Mouse (Mus musculus) naive thymus-derived CD4-positive, alpha-beta T cell, adult 2 months (primary cell): ENCODE data around the gene 4930544D05Rik.

ENCODE experiments used
- DNase-seq: peaks from one replicate; pipeline ENCODE4 v3.0.0-alpha.2; 2011; ENCODE audit warnings: low read depth

The 4930544D05Rik gene

GRCm38 (mm10) chr11:70598451-70598953 lies 17.1 kb upstream of the 4930544D05Rik start:
- DNase-seq = no peak

GRCm38 (mm10) chr11:70605024-70605566 lies 10.6 kb upstream of the 4930544D05Rik start:
- DNase-seq = peak; percentile 90

GRCm38 (mm10) chr11:70606717-70607116 lies 8.9 kb upstream of the 4930544D05Rik start:
- DNase-seq = no peak

GRCm38 (mm10) chr11:70607611-70608010 lies 8.0 kb upstream of the 4930544D05Rik start:
- DNase-seq = no peak

- DNase-seq = peak; percentile 51
Measured at GRCm38 (mm10) chr11:70608381-70609066, 7.1 kb upstream of the 4930544D05Rik start.

DNA sequence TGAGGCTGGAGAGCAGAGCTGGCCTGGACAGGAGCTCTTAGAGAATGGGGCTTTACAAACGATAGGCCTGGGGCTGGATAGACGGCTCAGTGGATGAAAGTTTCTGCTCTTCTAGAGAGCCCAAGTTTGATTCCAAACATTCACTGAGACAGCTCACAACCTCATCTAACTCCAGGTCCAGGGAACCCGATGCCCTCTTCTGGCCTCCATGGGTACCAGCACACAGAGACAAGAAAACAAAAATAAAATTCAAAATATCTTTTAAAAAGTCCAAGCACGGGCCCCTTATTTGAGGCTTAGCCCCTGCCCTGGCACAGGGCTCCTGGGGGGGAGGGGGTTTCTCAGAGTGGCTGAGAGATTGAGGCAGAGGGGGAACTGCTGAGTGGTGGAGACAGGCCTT lies 4.9 kb upstream of the 4930544D05Rik start:
- no peak for DNase-seq

DNA sequence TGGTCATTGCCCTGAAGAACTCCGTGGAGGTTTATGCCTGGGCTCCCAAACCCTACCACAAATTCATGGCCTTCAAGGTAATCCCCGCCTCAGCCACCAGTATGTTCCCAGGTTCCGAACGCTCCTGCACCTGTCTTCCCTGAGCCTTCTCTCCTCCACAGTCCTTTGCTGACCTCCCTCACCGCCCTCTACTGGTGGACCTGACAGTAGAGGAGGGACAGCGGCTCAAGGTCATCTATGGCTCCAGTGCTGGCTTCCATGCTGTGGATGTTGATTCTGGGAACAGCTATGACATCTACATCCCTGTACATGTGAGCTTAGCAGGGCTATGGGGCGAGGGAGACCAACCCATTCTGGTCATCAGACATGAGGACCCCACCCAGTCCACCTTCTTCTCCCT lies 3.1 kb upstream of the 4930544D05Rik start:
- DNase-seq = no peak

DNA sequence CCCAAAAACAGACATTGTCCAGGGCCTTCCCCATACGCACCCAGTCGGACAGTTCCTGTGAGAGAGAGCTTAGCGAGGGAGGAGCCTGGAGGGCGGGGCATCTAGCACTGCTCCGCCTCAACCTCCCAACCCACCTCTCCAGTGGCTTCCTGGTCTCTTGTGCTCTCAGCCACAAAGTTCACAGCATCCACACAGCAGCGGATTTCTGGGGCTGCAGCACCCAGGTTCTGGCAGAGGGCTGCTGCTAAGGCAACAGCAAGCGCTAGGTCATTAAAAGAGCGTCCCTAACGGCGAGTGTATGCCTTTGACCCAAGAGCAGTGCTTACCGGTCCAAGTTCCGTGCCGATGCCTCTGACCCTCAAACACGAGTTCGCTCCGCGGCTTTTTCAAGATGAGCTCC lies 574 bp upstream of the 4930544D05Rik start:
- peak; percentile 89 for DNase-seq

DNA sequence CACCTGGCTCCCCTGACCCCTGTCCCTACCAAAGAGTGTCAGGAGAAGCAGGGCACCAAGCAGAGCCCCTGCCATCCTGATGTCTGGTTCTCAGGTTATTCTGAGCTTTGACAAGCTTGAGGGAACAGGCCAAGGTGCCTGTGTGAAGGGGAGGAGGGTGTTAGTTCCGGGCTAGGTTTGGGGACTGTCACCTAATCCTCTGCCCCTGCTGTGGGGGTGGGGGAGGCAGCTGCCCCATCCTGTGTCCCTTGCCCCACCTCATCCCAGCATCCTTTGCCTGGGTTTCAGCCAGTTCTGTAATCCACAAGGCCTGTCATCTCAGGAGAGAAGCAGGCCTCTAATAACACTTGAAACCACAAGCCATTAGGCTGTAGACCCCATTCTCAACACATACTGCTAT lies 3.5 kb downstream of the 4930544D05Rik start, which contains the start of gene Chrne:
Gene Chrne (minus strand): TSS at position 116 of the 400 bp plus-strand sequence.
- no peak for DNase-seq

DNA sequence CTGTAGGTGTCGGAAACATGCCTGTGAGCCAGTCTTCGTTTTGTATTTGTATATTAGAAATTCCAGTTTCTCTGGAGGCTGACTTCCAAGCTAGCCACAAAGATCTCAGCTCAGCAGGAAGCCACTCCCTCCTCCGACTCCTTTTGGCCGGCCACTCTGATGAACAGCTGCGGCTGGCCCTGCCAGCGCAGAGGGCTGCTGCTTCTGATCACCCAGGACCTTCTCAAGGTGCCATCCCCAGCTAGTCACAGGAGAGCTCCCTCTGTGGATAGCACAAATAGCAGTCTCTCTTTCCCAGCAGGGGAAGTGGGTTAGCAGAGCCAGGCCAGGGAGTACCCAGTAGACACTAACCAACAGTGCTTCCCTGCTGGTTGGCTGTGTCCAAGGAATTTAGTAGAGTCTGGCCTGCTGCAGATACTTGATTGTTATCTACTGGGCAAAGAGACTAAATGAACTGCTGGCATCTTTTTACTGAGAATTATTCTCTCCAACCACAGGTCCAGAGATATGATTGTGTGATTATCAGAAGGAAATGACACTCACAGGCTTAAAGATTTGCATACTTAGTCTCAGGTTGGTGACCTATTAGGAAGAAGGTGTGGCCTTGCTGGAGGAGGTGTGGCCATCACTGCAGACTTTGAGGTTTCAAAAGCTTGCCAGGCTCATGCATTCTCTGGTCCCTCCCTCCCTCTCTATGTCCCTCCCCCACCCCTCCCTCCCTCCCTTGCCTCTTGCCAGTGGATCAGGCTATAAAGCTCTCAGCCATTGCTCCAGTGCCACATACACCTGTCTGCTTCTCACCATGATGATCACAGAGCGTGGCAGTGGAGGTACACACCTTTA lies 6.5 kb downstream of the 4930544D05Rik start:
- DNase-seq = no peak

- DNase-seq = no peak
Measured at GRCm38 (mm10) chr11:70623053-70623742, 7.5 kb downstream of the 4930544D05Rik start.

DNA sequence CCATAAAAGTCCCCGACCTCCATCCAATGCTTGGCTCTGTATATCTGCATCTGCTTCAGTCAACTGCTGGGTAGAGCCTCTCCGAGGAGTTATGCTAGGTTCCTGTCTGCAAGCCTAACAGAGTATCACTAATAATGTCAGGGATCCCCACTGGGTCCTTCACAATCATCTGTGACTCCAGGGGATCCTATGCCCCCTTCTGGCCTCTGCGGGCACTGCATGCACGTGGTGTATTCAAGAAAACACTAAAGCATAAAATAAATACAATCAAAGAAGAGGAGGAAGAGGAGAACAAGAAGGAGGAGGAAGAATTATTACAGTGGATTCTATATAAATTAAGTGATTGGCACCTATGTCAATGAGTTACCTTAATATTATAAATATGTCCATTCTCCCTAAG lies 9.8 kb downstream of the 4930544D05Rik start:
- peak; percentile 75 for DNase-seq

DNA sequence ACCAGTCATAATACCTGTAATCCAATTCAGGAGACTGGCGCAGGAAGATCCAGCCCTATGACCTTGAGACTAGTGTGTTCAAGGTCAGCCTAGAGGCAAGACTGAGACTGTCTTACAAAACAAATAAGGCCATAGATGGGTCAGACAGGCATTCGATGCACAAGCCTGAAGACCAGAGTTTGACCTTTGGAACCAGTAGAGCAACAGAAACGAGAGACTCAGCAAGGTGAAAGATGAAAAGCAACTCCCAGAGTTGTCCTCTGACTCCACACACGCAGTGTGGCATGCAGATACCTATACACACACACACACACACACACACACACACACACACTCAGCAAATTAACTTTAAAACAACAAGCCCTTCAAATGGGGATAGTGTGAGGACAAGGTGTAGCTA lies 11.2 kb downstream of the 4930544D05Rik start:
- DNase-seq = no peak

- no peak for DNase-seq
Measured at GRCm38 (mm10) chr11:70628431-70628830, 12.8 kb downstream of the 4930544D05Rik start.

- peak; percentile 74 for DNase-seq
Measured at GRCm38 (mm10) chr11:70629557-70629956, 13.9 kb downstream of the 4930544D05Rik start.

GRCm38 (mm10) chr11:70630129-70630528 lies 14.5 kb downstream of the 4930544D05Rik start:
- DNase-seq = no peak

DNA sequence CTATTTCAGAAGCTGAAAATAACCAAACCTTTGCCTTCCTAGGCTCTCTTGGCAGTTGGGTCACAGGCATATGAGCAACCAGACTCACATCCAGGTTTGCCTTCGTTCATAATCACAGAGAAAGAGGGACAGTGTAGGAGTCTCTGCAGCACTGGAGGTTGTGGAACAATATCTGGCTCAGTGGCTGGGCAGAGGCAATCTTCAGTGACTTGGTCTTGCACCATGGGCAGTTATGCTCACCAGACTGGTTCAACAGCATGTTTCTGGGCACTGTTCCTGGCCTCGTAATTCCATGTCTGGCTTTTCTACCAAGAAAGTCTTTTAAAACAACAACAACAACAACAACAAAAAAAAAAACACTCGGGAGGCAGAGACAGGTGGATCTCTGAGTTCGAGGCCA lies 20.0 kb downstream of the 4930544D05Rik start:
- DNase-seq = no peak

DNA sequence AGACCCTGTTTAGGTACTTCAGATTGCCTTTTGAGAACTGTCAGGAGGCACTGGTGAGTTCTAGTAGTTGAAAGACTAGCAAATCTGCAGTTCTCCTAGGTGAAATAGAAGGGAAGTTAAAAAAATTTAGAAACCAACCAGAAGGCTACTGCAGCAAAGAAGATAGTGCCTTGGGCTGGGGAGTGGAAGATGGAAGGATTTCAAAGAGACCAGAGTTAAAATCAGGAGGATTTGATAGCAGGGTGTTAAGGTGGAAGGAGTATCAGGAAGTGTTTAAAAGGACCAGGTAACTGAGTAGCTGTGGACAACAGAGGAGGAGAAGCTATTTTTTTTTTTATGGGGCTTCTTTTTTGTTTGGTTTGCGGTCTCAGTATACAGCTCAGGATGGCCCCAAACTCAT lies 22.1 kb downstream of the 4930544D05Rik start:
- no peak for DNase-seq

DNA sequence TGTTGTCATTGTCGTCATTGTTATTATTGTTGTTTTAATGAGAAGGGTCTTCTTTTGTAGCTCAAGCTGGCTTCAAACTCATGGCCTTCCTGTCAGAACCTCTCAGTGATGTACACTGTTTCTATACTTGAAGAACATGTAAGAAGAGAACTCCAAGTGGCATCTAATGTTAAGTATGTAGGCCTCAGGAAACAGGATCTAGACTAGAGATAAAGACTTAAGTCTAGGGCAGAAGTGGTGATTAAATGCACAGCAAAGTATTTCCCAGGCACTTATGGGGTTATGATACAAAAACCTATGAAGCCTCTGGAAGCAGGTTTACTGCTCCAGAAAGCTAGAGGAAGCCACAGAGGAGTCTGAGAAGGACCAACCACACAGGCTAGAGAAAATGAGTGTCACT lies 22.6 kb downstream of the 4930544D05Rik start:
- DNase-seq = no peak

DNA sequence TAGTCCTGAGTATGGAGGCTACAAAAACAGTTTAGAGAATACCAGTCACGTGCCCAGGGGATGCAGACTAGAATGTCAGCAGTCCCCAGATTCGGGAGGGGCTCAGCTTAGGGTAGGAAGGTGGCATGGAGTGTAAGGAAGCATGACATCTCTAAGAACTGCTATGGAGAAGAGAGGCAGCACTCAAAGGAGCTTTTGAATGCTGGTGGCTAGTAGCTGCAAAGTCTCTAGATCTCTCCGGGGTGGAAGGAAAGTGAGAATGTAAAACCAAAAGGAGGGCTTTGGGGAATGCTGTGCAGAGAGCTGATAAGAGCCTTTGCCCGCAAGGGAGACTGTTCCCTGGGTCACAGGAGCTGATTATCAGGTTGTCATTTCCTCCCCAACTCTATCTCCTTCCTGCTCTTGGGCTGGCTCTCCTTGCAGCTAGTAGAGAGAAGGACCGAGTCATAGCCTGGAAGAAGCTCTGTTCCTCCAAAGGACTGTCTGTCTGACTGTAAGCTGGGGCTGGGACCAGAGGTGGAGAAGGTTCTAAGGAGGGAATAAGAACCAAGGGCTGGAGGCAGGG lies 23.1 kb downstream of the 4930544D05Rik start, which contains the start of gene Gp1ba:
Gene Gp1ba (plus strand): TSS at position 409 of the 565 bp plus-strand sequence.
- DNase-seq = no peak

- DNase-seq = no peak
Measured at GRCm38 (mm10) chr11:70639976-70640375, 24.3 kb downstream of the 4930544D05Rik start.

DNA sequence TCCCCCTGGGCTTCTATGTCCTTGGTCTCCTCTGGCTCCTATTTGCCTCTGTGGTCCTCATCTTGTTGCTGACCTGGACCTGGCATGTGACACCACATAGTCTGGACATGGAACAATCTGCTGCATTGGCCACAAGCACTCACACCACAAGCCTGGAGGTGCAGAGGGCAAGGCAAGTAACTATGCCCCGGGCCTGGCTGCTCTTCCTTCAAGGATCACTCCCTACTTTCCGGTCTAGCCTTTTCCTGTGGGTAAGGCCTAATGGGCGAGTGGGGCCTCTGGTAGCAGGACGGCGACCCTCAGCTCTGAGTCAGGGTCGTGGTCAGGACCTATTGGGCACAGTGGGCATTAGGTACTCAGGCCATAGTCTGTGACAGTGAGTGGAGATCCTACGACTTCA lies 25.6 kb downstream of the 4930544D05Rik start:
- no peak for DNase-seq
